Mouse (Mus musculus) C2C12 (cell line): ENCODE results near the gene P3h2.

ENCODE experiments used
- CEBPB ChIP-seq: IDR thresholded peaks from one replicate; pipeline ENCODE4 v1.6.1; 2011; ENCODE audit warnings: low read depth, mild to moderate bottlenecking, control low read depth, moderate library complexity
- CTCF ChIP-seq: IDR thresholded peaks from one replicate; pipeline ENCODE4 v1.5.1; 2011; ENCODE audit not compliant: control insufficient read depth, insufficient read depth, insufficient read length
- FOSL1 ChIP-seq: IDR thresholded peaks from one replicate; pipeline ENCODE4 v1.8.0; 2011; ENCODE audit warnings: mild to moderate bottlenecking, low read length; ENCODE audit not compliant: poor library complexity, insufficient read depth, severe bottlenecking
- MAX ChIP-seq: IDR thresholded peaks from one replicate; pipeline ENCODE4 v1.6.1; 2011; ENCODE audit warnings: mild to moderate bottlenecking, control low read depth
- MYOD1 ChIP-seq: IDR thresholded peaks from one replicate; pipeline ENCODE4 v1.6.1; 2011; ENCODE audit warnings: low read depth; ENCODE audit not compliant: control insufficient read depth, insufficient read length
- MYOG ChIP-seq: IDR thresholded peaks from one replicate; pipeline ENCODE4 v1.6.1; 2011; ENCODE audit not compliant: control insufficient read depth, insufficient read length; ENCODE audit errors: extremely low read depth

GRCm38 (mm10) chr16:25942261-25942660 is 163.3 kb downstream of the P3h2 start:
- TF ChIP-seq CTCF (no peak), CEBPB (no peak), MYOD1 (no peak), MAX (no peak), FOSL1 (no peak), MYOG (no peak)
